Mouse (Mus musculus): ENCODE results near the gene 4933407L21Rik.

- TF ChIP-seq MAFK (IDR thresholded peaks at IDR 0.05; ENCODE audit: insufficient read depth, low read depth, low read length) (no peak), HCFC1 (IDR thresholded peaks at IDR 0.05; ENCODE audit: borderline replicate concordance, insufficient read depth, low read length) (no peak), CHD2 (IDR thresholded peaks at IDR 0.05; ENCODE audit: low read depth, low read length) (no peak), ZC3H11A (IDR thresholded peaks at IDR 0.05; ENCODE audit: borderline replicate concordance, low read depth, low read length) (no peak)
These were observed 45.2 kb downstream of the 4933407L21Rik start for GRCm38 (mm10) chr1:85973468-85973877.
